Mouse (Mus musculus) embryonic fibroblast, embryonic 13.5 days (primary cell): ENCODE measurements at regions not wholly inside any gene's neighbourhood (a gene's known extent, or its start where the extent isn't known, plus 50 kb on each side); places are given as distances from the start of the nearest gene placed in this dataset.

ENCODE experiments used
- CTCF ChIP-seq: IDR thresholded peaks from 2 replicates; pipeline ENCODE4 v1.5.1; 2011; ENCODE audit warnings: mild to moderate bottlenecking, control low read depth, low read length, moderate library complexity, borderline replicate concordance; ENCODE audit not compliant: insufficient read depth
- POLR2A ChIP-seq: IDR thresholded peaks from 2 replicates; pipeline ENCODE4 v1.6.1; 2011; ENCODE audit warnings: low read depth, mild to moderate bottlenecking, control low read depth, low read length, moderate library complexity

DNA sequence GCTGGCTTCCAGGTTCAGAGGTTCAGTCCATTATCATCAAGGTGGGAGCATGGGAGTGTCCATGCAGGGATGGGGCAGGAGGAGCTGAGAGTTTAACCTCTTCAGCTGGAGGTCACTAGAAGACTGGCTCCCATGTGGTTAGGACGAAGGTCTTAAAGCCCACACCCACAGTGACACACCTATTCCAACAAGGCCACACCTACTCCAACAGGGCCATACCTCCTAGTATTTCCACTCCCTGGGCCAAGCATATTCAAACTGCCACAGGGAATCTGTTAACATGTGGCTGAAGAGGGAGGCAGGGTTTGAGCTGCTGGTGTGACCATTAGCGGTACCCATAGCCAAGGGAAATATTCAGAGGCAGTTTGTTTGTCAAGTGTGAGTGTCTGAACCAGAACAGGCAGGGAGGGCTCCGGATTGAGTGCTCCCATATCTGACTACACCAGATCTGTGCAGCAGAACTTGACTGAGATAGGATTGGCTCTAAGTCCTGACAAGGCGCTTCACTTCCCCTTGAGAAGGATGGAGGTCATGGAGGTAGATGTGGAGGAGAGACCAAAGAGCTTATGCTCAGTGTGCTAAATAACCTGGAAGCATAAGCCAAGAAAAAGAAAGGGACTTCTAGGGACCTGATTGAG lies 51.6 kb upstream of the Kit start:
- no peak for TF ChIP-seq CTCF
- TF ChIP-seq POLR2A, result no peak
